Mouse (Mus musculus): ENCODE data around the gene Gstm6. TPM values are rescaled to one million over a fixed set of nuclear protein-coding genes. Genes with fewer than 3 reads are reported as not detected.

Gene Gstm6
- not detected for polyA plus RNA-seq (2017; shearing (Covaris generic))

GRCm38 (mm10) chr3:107943239-107943990 is at the start of gene Gstm6:
Gstm6 (minus strand) TSS chr3:107943749.

DNA sequence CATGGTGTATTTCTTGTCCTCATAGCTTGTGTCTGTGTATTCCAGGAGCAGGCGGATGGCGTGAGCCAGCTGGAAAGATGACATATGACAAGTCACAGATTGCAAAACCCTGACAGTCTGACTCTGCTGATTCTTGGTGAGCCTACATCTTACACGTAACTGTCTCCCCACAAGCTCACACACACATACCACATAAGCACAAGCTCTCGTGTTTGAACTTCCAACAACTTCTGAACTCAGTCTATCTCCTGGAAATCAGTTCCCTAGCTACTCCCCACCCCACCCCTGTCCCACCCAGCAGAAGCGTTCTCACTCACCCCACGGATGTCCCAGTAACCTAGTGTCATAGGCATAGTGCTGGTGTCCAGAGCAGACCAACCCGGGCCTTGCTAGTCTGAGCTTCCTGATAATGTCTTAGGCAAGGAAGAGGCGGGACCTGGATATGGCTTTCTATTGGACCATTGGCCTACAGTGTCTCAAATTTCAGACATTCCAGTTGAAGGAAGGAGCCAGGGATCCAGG is 42.6 kb upstream of the Gstm6 start, which contains the start of gene Gstm2:
Gene Gstm2, minus strand, starts transcription at position 413 of the 522 bp plus-strand sequence.

GRCm38 (mm10) chr3:107968724-107969395 is 25.3 kb upstream of the Gstm6 start, which contains the start of gene Gstm3:
Gstm3 (minus strand) TSS chr3:107969283.

DNA sequence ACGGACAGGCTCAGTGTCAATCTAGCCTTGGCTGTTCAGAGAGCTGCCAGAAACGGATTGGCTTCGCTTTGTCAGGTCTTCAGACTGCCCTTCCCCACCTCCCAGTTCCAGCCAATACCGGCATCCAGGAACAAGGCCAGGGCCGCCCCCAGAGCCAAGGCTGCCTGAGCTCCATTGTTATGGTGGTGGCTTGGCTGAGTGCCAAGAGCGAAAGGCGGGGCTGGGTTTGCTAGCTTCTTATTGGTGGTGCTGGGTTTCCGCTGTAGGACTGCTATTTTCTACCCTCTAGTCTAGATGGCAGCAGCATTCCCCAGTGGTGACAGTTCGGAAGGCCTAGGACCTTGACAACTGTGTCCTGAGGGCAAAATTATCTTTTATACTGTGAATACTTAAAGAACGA is 11.9 kb downstream of the Gstm6 start, which contains the start of gene Gstm7:
Gene Gstm7, minus strand, starts transcription at position 148 of the 400 bp plus-strand sequence.

GRCm38 (mm10) chr3:107895720-107896569 is 47.6 kb downstream of the Gstm6 start, which contains the start of gene Gstm5:
Gstm5 (plus strand) TSS chr3:107895821.

Other genes starting within 250 kb of the Gstm6 start
- 117 TPM for gene Ahcyl1, start 247.2 kb downstream of the Gstm6 start, polyA plus RNA-seq (2017; shearing (Covaris generic))
- 0.70 TPM for gene Csf1, start 183.3 kb downstream of the Gstm6 start, polyA plus RNA-seq (2017; shearing (Covaris generic))
- gene Eps8l3, start 66.5 kb downstream of the Gstm6 start, polyA plus RNA-seq (2017; shearing (Covaris generic)), result not detected
- gene Gstm5, start 47.9 kb downstream of the Gstm6 start, polyA plus RNA-seq (2017; shearing (Covaris generic)), result not detected
- gene Gstm7, start 11.9 kb downstream of the Gstm6 start, polyA plus RNA-seq (2017; shearing (Covaris generic)), result 0.67 TPM
- not detected for gene Gstm3, start 25.5 kb upstream of the Gstm6 start, polyA plus RNA-seq (2017; shearing (Covaris generic))
- gene Gstm2, start 42.7 kb upstream of the Gstm6 start, polyA plus RNA-seq (2017; shearing (Covaris generic)), result not detected
- gene Gstm1, start 74.2 kb upstream of the Gstm6 start, polyA plus RNA-seq (2017; shearing (Covaris generic)), result 3.6 TPM
- gene Gstm4, start 101.1 kb upstream of the Gstm6 start, polyA plus RNA-seq (2017; shearing (Covaris generic)), result 4.5 TPM
- gene Ampd2, start 142.9 kb upstream of the Gstm6 start, polyA plus RNA-seq (2017; shearing (Covaris generic)), result 30.4 TPM
- gene Gnat2, start 149.0 kb upstream of the Gstm6 start, polyA plus RNA-seq (2017; shearing (Covaris generic)), result not detected
- gene Gnai3, start 202.4 kb upstream of the Gstm6 start, polyA plus RNA-seq (2017; shearing (Covaris generic)), result 201 TPM
- not detected for gene Gpr61, start 211.1 kb upstream of the Gstm6 start, polyA plus RNA-seq (2017; shearing (Covaris generic))
- gene Amigo1, start 242.6 kb upstream of the Gstm6 start, polyA plus RNA-seq (2017; shearing (Covaris generic)), result 1.6 TPM